Mouse (Mus musculus): ENCODE results near the gene Oxt.

DNA sequence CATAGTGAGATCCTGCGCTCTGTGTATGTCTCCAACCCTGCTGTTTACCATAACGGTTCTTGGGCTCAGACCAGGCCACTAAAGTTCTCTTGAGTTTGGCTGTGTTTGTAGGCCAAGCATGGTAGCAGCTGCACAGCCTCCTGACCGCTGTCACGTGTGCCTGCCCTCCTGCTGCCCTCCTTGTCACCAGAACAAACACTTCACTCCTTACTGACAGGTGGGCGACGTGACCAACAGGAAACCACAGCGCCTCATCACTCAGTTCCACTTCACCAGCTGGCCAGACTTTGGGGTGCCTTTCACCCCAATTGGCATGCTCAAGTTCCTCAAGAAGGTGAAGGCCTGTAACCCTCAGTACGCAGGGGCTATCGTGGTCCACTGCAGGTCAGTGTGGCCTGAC lies 35.7 kb upstream of the Oxt start:
- TF ChIP-seq CTCF (IDR thresholded peaks at IDR 0.05; ENCODE audit: low read depth) (no peak), EP300 (optimal IDR thresholded peaks at IDR 0.05) (no peak)
